Mouse (Mus musculus) urinary bladder, postnatal 25 days (tissue): ENCODE data around the gene Aprt.

ENCODE experiments used
- DNase-seq: peaks from one replicate; pipeline ENCODE4 v3.0.0; 2022; ENCODE audit warnings: low spot score

Aprt gene

GRCm38 (mm10) chr8:122531312-122531711 is 45.4 kb downstream of the Aprt start:
- DNase-seq: no peak

- no peak for DNase-seq
Observed at GRCm38 (mm10) chr8:122529159-122529558, 47.5 kb downstream of the Aprt start.

GRCm38 (mm10) chr8:122527937-122528336 is 48.8 kb downstream of the Aprt start:
- no peak for DNase-seq

- DNase-seq: no peak
Observed at GRCm38 (mm10) chr8:122526526-122527170, 50.1 kb downstream of the Aprt start.

- no peak for DNase-seq
Observed at GRCm38 (mm10) chr8:122526084-122526483, 50.6 kb downstream of the Aprt start.

- no peak for DNase-seq
Observed at GRCm38 (mm10) chr8:122525004-122525403, 51.7 kb downstream of the Aprt start.
